9 mouse cellular contexts compared by ENCODE assay signal in the genomic region with DNA sequence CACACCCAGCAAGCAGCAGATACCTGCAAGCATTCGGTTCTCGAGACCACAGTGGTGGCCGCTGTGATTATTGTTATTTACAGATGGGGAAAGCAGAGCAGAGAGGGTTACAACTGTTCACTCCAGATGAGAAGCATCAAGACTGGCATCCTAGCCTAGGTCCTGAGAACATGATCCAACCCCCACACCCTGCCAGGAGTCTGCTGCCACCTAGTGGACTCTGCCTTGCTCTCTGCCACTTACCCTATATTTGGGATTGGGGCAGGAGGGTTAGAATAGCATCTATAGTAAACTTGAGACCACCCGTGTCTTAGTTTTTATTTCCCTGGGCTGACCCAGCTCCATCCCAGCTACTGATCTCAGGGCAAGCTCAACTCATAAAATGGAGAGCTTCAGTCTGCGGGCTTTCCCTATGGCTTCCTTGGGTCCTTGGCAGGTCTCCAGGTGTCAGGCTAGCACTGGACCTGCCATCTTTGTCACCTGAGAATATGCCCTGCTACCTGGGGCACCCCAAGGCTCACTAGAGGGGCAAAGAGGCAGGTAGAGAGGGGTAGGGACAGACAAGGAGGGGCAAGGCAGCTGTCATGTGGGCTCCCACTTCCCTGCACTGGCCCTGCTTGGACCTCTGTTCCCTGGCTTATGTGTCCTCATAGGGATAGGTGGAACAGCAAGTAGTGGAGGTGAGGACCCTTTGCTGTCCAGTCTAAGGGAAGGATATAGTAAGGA. TPM values are rescaled to one million over a fixed set of nuclear protein-coding genes. Genes with fewer than 3 reads are reported as not detected.
A peak's percentile ranks its signal among the peaks of the same experiment; 100 is the strongest.
DNase-seq lines count a peak whose midpoint lies in the region; ATAC-seq and TF ChIP-seq lines count a peak whose summit lies in the region.
"Had no signal": no experiment of that assay in that cellular context is flagged by ENCODE, and none has a peak within 500 bp of the region (broad histone marks: within the 10 kb centered on the region; RNA-seq: fewer than 3 reads in every experiment).

No protein-coding gene starts in this region.

- H3K36me3 ChIP-seq in forebrain, embryonic 14.5 days (ENCODE audit: control insufficient read depth, insufficient read depth, low read length), result no peaks in the 10 kb centered on the region
- H3K36me3 ChIP-seq in forebrain, embryonic 13.5 days (ENCODE audit: poor library complexity, severe bottlenecking), result no peaks in the 10 kb centered on the region
- H3K36me3 ChIP-seq in lung, postnatal 0 days (ENCODE audit: insufficient read depth, low read length), result no peaks in the 10 kb centered on the region

- 0 out of 2 replicates have a peak, but pooled peaks have one; percentile 6 for ATAC-seq in forebrain, embryonic 14.5 days
- no peak for ATAC-seq in forebrain, embryonic 13.5 days
- ATAC-seq in lung, postnatal 0 days, result 0 out of 2 replicates have a peak, but pooled peaks have one; percentile 27

- intact Hi-C loops in heart, postnatal 36 days (cut with DNase I), result loop anchor here (10.0 kb wide), 1 partner anchor 599 kb away; no protein-coding TSS in a partner anchor

- no peak overlapping the region for H3K4me3 ChIP-seq in forebrain, embryonic 14.5 days (ENCODE audit: low read depth, low read length)
- H3K4me3 ChIP-seq in forebrain, embryonic 13.5 days, result no peak overlapping the region
- H3K4me3 ChIP-seq in lung, postnatal 0 days (ENCODE audit: low read depth, low read length), result no peak overlapping the region

- no peak overlapping the region for H3K9ac ChIP-seq in forebrain, embryonic 14.5 days (ENCODE audit: low read length)
- no peak overlapping the region for H3K9ac ChIP-seq in forebrain, embryonic 13.5 days
- H3K9ac ChIP-seq in lung, postnatal 0 days (replicated peaks; ENCODE audit: low read depth), result no peak overlapping the region

- H3K4me1 ChIP-seq in forebrain, embryonic 14.5 days (ENCODE audit: control insufficient read depth, insufficient read depth, low read length), result peaks cover 7% of the 10 kb centered on the region; the same call in 1 of the 2 replicates
- H3K4me1 ChIP-seq in forebrain, embryonic 13.5 days, result peaks cover 15% of the 10 kb centered on the region
- H3K4me1 ChIP-seq in lung, postnatal 0 days (ENCODE audit: insufficient read depth, low read depth, low read length), result peaks cover 6% of the 10 kb centered on the region; the same call in 1 of the 2 replicates

- TF ChIP-seq CTCF in lung, postnatal 0 days (IDR thresholded peaks at IDR 0.05), result peak; percentile 91

- peaks cover 6% of the 10 kb centered on the region; the same call in 1 of the 2 replicates for H3K27me3 ChIP-seq in forebrain, embryonic 14.5 days (replicated peaks; ENCODE audit: control insufficient read depth, insufficient read depth, low read length)
- H3K27me3 ChIP-seq in forebrain, embryonic 13.5 days, result peaks cover 40% of the 10 kb centered on the region
- H3K27me3 ChIP-seq in lung, postnatal 0 days (replicated peaks; ENCODE audit: insufficient read depth, low read length), result no peaks in the 10 kb centered on the region; the same call in 1 of the 2 replicates

- H3K27ac ChIP-seq in forebrain, embryonic 14.5 days (ENCODE audit: low read depth, low read length), result no peak overlapping the region
- no peak overlapping the region for H3K27ac ChIP-seq in forebrain, embryonic 13.5 days
- no peak overlapping the region for H3K27ac ChIP-seq in lung, postnatal 0 days (ENCODE audit: low read length)

- H3K4me2 ChIP-seq in forebrain, embryonic 14.5 days (ENCODE audit: low read length), result no peak overlapping the region
- H3K4me2 ChIP-seq in forebrain, embryonic 13.5 days, result no peak overlapping the region
- no peak overlapping the region for H3K4me2 ChIP-seq in lung, postnatal 0 days (replicated peaks; ENCODE audit: low read depth, low read length)

- 53% methylated on average over 5 of the region's 5 CpGs for WGBS in forebrain, embryonic 14.5 days
- WGBS in forebrain, embryonic 13.5 days, result 57% methylated on average over 5 of the region's 5 CpGs
- 32% methylated on average over 5 of the region's 5 CpGs for WGBS in lung, postnatal 0 days

- no peak for TF ChIP-seq EP300 in lung, postnatal 0 days (IDR thresholded peaks at IDR 0.05)

- DNase-seq in forebrain, embryonic 14.5 days (ENCODE audit: low spot score), result peak; percentile 71
- DNase-seq in ovary, postnatal 36 days (ENCODE audit: low spot score), result peak; percentile 52
- DNase-seq in ovary, postnatal 10 days (ENCODE audit: low spot score), result no peak
- DNase-seq in cerebellum, adult 18-20 months, result peak; percentile 54 to 60
- DNase-seq in heart, postnatal 36 days, result peak; percentile 51 to 70
- peak; percentile 80 for DNase-seq in lung, postnatal 0 days (ENCODE audit: low spot score)
- DNase-seq in spleen, postnatal 4 days (ENCODE audit: low spot score in 2 of 2), result peak; percentile 44 to 78

- H3K9me3 ChIP-seq in forebrain, embryonic 14.5 days (replicated peaks; ENCODE audit: control insufficient read depth, low read length), result no peaks in the 10 kb centered on the region
- H3K9me3 ChIP-seq in forebrain, embryonic 13.5 days (replicated peaks), result no peaks in the 10 kb centered on the region
- no peaks in the 10 kb centered on the region for H3K9me3 ChIP-seq in lung, postnatal 0 days (ENCODE audit: low read length)

RNA-seq across cellular contexts. Expression of gene Osbpl5, which starts 2.6 kb away (rescaled TPM):
- 25.8 and 29.4 TPM in 2 replicates for polyA plus RNA-seq in forebrain, embryonic 14.5 days (2014; fragmentation: Nextera tagmentation; extraction: Ambion mirVana)
- 21.6 and 22.6 TPM in 2 replicates for polyA plus RNA-seq in forebrain, embryonic 13.5 days (2015; fragmentation: Nextera tagmentation; extraction: Ambion mirVana)
- 10 to 100 TPM; 19.6 to 26.1 TPM for total RNA-seq in heart, postnatal 36 days (2021)
- 47.6 and 56.8 TPM in 2 replicates for polyA plus RNA-seq in lung, postnatal 0 days (2015; fragmentation: Nextera tagmentation; extraction: Ambion mirVana)

RNA-seq across cellular contexts. Expression of gene Mrgprg, which starts 12.6 kb away (rescaled TPM):
- not detected in 2 replicates for polyA plus RNA-seq in forebrain, embryonic 14.5 days (2014; fragmentation: Nextera tagmentation; extraction: Ambion mirVana)
- not detected in 2 replicates for polyA plus RNA-seq in forebrain, embryonic 13.5 days (2015; fragmentation: Nextera tagmentation; extraction: Ambion mirVana)
- not detected for total RNA-seq in heart, postnatal 36 days (2021)
- polyA plus RNA-seq in lung, postnatal 0 days (2015; fragmentation: Nextera tagmentation; extraction: Ambion mirVana), result not detected in 2 replicates
- total RNA-seq: left cerebral cortex, postnatal 10 days had no signal

RNA-seq across cellular contexts. Expression of gene Mrgpre, which starts 30.1 kb away (rescaled TPM):
- 2.6 and 3.6 TPM in 2 replicates for polyA plus RNA-seq in forebrain, embryonic 14.5 days (2014; fragmentation: Nextera tagmentation; extraction: Ambion mirVana)
- polyA plus RNA-seq in forebrain, embryonic 13.5 days (2015; fragmentation: Nextera tagmentation; extraction: Ambion mirVana), result 1.8 and 1.9 TPM in 2 replicates
- total RNA-seq in heart, postnatal 36 days (2021), result 1 to 10 TPM; 1.2 to 1.4 TPM
- polyA plus RNA-seq in lung, postnatal 0 days (2015; fragmentation: Nextera tagmentation; extraction: Ambion mirVana), result 0.67 and 0.72 TPM in 2 replicates
